Comparison of ENCODE assay signal across 15 mouse cellular contexts in the genomic region with DNA sequence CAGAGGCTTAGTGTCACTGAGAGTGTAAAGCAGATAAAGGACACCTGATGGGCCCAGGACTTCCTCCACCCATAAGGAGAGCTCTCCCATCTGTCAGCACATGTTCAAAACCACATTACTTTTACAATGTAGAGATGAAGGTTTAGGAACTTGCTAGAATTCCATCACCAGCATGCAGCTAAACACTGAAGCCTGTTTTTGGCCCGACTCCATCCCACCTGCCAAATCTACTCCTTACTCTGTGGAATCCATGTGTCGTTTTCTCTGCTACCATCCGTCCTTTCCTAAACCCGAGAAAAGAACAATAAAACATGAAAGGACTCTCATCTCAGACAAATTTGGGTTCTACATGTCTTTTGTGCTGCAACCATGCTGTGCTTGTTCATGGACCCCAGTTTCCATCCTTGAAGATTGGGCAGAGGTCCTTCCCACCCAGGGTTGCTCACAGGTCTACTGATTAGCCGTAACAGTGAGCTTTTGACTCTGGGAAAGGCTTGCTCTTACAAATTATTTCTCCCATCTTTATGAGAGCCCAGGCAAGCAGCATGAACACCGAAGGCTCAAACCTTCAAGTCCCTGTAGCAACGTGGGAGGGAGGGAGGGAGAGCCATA.
A peak's percentile ranks its signal among the peaks of the same experiment; 100 is the strongest.
DNase-seq lines count a peak whose midpoint lies in the region; ATAC-seq and TF ChIP-seq lines count a peak whose summit lies in the region.
"Had no signal": no experiment of that assay in that cellular context is flagged by ENCODE, and none has a peak within 500 bp of the region (broad histone marks: within the 10 kb centered on the region; RNA-seq: fewer than 3 reads in every experiment).

No protein-coding gene starts in this region.

- H3K27ac ChIP-seq in midbrain, embryonic 10.5 days (replicated peaks), result peak overlapping the region; percentile 84
- H3K27ac ChIP-seq in midbrain, embryonic 15.5 days, result no peak overlapping the region
- no peak overlapping the region for H3K27ac ChIP-seq in cerebellum, adult 2 months (ENCODE audit: insufficient read depth, low read length)
- 0 out of 2 replicates have a peak overlapping the region, but pooled peaks have one; percentile 20 for H3K27ac ChIP-seq in midbrain, embryonic 12.5 days (replicated peaks)
- H3K27ac ChIP-seq: embryonic facial prominence, embryonic 15.5 days; stomach, embryonic 15.5 days had no signal

- no peaks in the 10 kb centered on the region for H3K9me3 ChIP-seq in midbrain, embryonic 10.5 days (replicated peaks)
- H3K9me3 ChIP-seq in midbrain, embryonic 15.5 days, result no peaks in the 10 kb centered on the region
- no peaks in the 10 kb centered on the region for H3K9me3 ChIP-seq in midbrain, embryonic 12.5 days
- H3K9me3 ChIP-seq: embryonic facial prominence, embryonic 15.5 days; stomach, embryonic 15.5 days had no signal

- TF ChIP-seq CTCF in cerebellum, adult 2 months (IDR thresholded peaks at IDR 0.05; ENCODE audit: borderline replicate concordance, insufficient read depth, low read depth, low read length), result no peak

- H3K36me3 ChIP-seq in midbrain, embryonic 10.5 days, result peaks cover 14% of the 10 kb centered on the region; the same call in 1 of the 2 replicates
- no peaks in the 10 kb centered on the region for H3K36me3 ChIP-seq in midbrain, embryonic 15.5 days (replicated peaks)
- no peaks in the 10 kb centered on the region for H3K36me3 ChIP-seq in midbrain, embryonic 12.5 days
- H3K36me3 ChIP-seq: embryonic facial prominence, embryonic 15.5 days; stomach, embryonic 15.5 days had no signal

- H3K4me1 ChIP-seq in midbrain, embryonic 10.5 days, result peaks cover 51% of the 10 kb centered on the region
- no peaks in the 10 kb centered on the region for H3K4me1 ChIP-seq in midbrain, embryonic 15.5 days
- peaks cover 2% of the 10 kb centered on the region; the same call in 1 of the 2 replicates for H3K4me1 ChIP-seq in cerebellum, adult 2 months (ENCODE audit: control insufficient read depth, insufficient read depth, low read length)
- peaks cover 27% of the 10 kb centered on the region for H3K4me1 ChIP-seq in midbrain, embryonic 12.5 days
- H3K4me1 ChIP-seq: embryonic facial prominence, embryonic 15.5 days; stomach, embryonic 15.5 days had no signal

- H3K9ac ChIP-seq in midbrain, embryonic 15.5 days, result no peak overlapping the region
- no peak overlapping the region for H3K9ac ChIP-seq in midbrain, embryonic 12.5 days (replicated peaks)
- H3K9ac ChIP-seq: embryonic facial prominence, embryonic 15.5 days; stomach, embryonic 15.5 days had no signal

- no peak for ATAC-seq in midbrain, embryonic 15.5 days (replicated peaks)
- no peak; the same call in 1 of the 2 replicates for ATAC-seq in midbrain, embryonic 12.5 days (ENCODE audit: low FRiP score, low read depth)

- H3K4me3 ChIP-seq in midbrain, embryonic 10.5 days, result no peak overlapping the region
- no peak overlapping the region for H3K4me3 ChIP-seq in midbrain, embryonic 15.5 days
- no peak overlapping the region for H3K4me3 ChIP-seq in cerebellum, adult 2 months (replicated peaks; ENCODE audit: insufficient read depth, low read depth, low read length)
- H3K4me3 ChIP-seq in midbrain, embryonic 12.5 days, result no peak overlapping the region
- H3K4me3 ChIP-seq: embryonic facial prominence, embryonic 15.5 days; stomach, embryonic 15.5 days had no signal

- TF ChIP-seq POLR2A in cerebellum, adult 2 months (IDR thresholded peaks at IDR 0.05; ENCODE audit: borderline replicate concordance, insufficient read depth, low read length), result no peak

- DNase-seq in midbrain, embryonic 10.5 days (ENCODE audit: low spot score), result peak; percentile 41
- peak; percentile 45 to 60 for DNase-seq in cerebellum, adult 2 months
- peak; percentile 48 to 50 for DNase-seq in cerebellum, postnatal 14 days
- no peak for DNase-seq in ovary, postnatal 36 days (ENCODE audit: low spot score)
- no peak for DNase-seq in frontal cortex, postnatal 10 days (ENCODE audit: low spot score in 2 of 2)
- DNase-seq: adrenal gland, postnatal 36 days; heart, adult 11 months; heart, postnatal 10 days; kidney, adult 9 months; liver; thymus, postnatal 14 days had no signal

- H3K27me3 ChIP-seq in midbrain, embryonic 10.5 days (ENCODE audit: low read depth, poor library complexity, severe bottlenecking), result peaks cover 89% of the 10 kb centered on the region
- peaks cover 11% of the 10 kb centered on the region for H3K27me3 ChIP-seq in midbrain, embryonic 15.5 days (replicated peaks)
- H3K27me3 ChIP-seq in cerebellum, adult 2 months (ENCODE audit: control insufficient read depth, insufficient read depth, low read length), result no peaks in the 10 kb centered on the region; the same call in 1 of the 2 replicates
- H3K27me3 ChIP-seq in midbrain, embryonic 12.5 days, result peaks cover 67% of the 10 kb centered on the region
- H3K27me3 ChIP-seq: embryonic facial prominence, embryonic 15.5 days; stomach, embryonic 15.5 days had no signal

- no peak overlapping the region for H3K4me2 ChIP-seq in midbrain, embryonic 15.5 days
- no peak overlapping the region; the same call in 1 of the 2 replicates for H3K4me2 ChIP-seq in midbrain, embryonic 12.5 days (replicated peaks)
- H3K4me2 ChIP-seq: embryonic facial prominence, embryonic 15.5 days; stomach, embryonic 15.5 days had no signal

- WGBS in midbrain, embryonic 10.5 days, result 34% methylated on average over 7 of the region's 7 CpGs
- 15% methylated on average over 7 of the region's 7 CpGs for WGBS in midbrain, embryonic 15.5 days
- 29% methylated on average over 7 of the region's 7 CpGs for WGBS in cerebellum, adult 2 months
- 18% methylated on average over 7 of the region's 7 CpGs for WGBS in midbrain, embryonic 12.5 days

Comparison
In these comparisons a context has a peak if more than half of its experiments do, and no peak if none do; other contexts are left out.
1. H3K27ac ChIP-seq: peak in midbrain, embryonic 10.5 days (single experiment) and midbrain, embryonic 12.5 days (single experiment); none in midbrain, embryonic 15.5 days (single experiment) and cerebellum, adult 2 months (single experiment).
2. DNase-seq: peak in midbrain, embryonic 10.5 days (single experiment), cerebellum, adult 2 months (2 of 2) and cerebellum, postnatal 14 days (2 of 2); none in ovary, postnatal 36 days (single experiment) and frontal cortex, postnatal 10 days (0 of 2).